Mouse (Mus musculus): ENCODE data around the gene Rpl23. TPM values are rescaled to one million over a fixed set of nuclear protein-coding genes. Genes with fewer than 3 reads are reported as not detected.

Gene Rpl23
- total RNA-seq, 2 experiments from 2014 or later = 324 to 331 TPM

- no peak for ATAC-seq (replicated peaks; ENCODE audit: low FRiP score, poor library complexity, severe bottlenecking)
Observed at GRCm38 (mm10) chr11:97775808-97776496, 6.3 kb downstream of the Rpl23 start, which contains the start of gene 1700001P01Rik. 1700001P01Rik (minus strand) TSS chr11:97775918.

- no peak for ATAC-seq (replicated peaks; ENCODE audit: low FRiP score, poor library complexity, severe bottlenecking)
Observed at GRCm38 (mm10) chr11:97775186-97775585, 7.1 kb downstream of the Rpl23 start.

GRCm38 (mm10) chr11:97771410-97771809 lies 10.8 kb downstream of the Rpl23 start:
- no peak for ATAC-seq (replicated peaks; ENCODE audit: low FRiP score, poor library complexity, severe bottlenecking)

- no peak for ATAC-seq (replicated peaks; ENCODE audit: low FRiP score, poor library complexity, severe bottlenecking)
Observed at GRCm38 (mm10) chr11:97769704-97770103, 12.5 kb downstream of the Rpl23 start.

GRCm38 (mm10) chr11:97766154-97766881 lies 15.9 kb downstream of the Rpl23 start, which contains the start of gene Cwc25:
Cwc25 (minus strand) TSS chr11:97766556.
- peak; percentile 99 for ATAC-seq (replicated peaks; ENCODE audit: low FRiP score, poor library complexity, severe bottlenecking)

- ATAC-seq (replicated peaks; ENCODE audit: low FRiP score, poor library complexity, severe bottlenecking) = no peak
Observed at GRCm38 (mm10) chr11:97761638-97762037, 20.6 kb downstream of the Rpl23 start.

- no peak for ATAC-seq (replicated peaks; ENCODE audit: low FRiP score, poor library complexity, severe bottlenecking)
Observed at GRCm38 (mm10) chr11:97758942-97759341, 23.3 kb downstream of the Rpl23 start.

GRCm38 (mm10) chr11:97758125-97758524 lies 24.1 kb downstream of the Rpl23 start:
- no peak for ATAC-seq (replicated peaks; ENCODE audit: low FRiP score, poor library complexity, severe bottlenecking)

- no peak for ATAC-seq (replicated peaks; ENCODE audit: low FRiP score, poor library complexity, severe bottlenecking)
Observed at GRCm38 (mm10) chr11:97753277-97753676, 29.0 kb downstream of the Rpl23 start.

- no peak for ATAC-seq (replicated peaks; ENCODE audit: low FRiP score, poor library complexity, severe bottlenecking)
Observed at GRCm38 (mm10) chr11:97748496-97748895, 33.7 kb downstream of the Rpl23 start.

GRCm38 (mm10) chr11:97747773-97748172 lies 34.5 kb downstream of the Rpl23 start:
- ATAC-seq (replicated peaks; ENCODE audit: low FRiP score, poor library complexity, severe bottlenecking) = no peak

GRCm38 (mm10) chr11:97745331-97745721 lies 36.9 kb downstream of the Rpl23 start:
- ATAC-seq (replicated peaks; ENCODE audit: low FRiP score, poor library complexity, severe bottlenecking) = no peak

GRCm38 (mm10) chr11:97744718-97745330 lies 37.4 kb downstream of the Rpl23 start:
- ATAC-seq (replicated peaks; ENCODE audit: low FRiP score, poor library complexity, severe bottlenecking) = peak; percentile 93

GRCm38 (mm10) chr11:97744063-97744717 lies 38.0 kb downstream of the Rpl23 start, which contains the start of gene Pip4k2b:
Pip4k2b (minus strand) TSS chr11:97744704.
- peak; percentile 48 for ATAC-seq (replicated peaks; ENCODE audit: low FRiP score, poor library complexity, severe bottlenecking)

GRCm38 (mm10) chr11:97743423-97743822 lies 38.8 kb downstream of the Rpl23 start:
- no peak for ATAC-seq (replicated peaks; ENCODE audit: low FRiP score, poor library complexity, severe bottlenecking)

- no peak for ATAC-seq (replicated peaks; ENCODE audit: low FRiP score, poor library complexity, severe bottlenecking)
Observed at GRCm38 (mm10) chr11:97742591-97742990, 39.6 kb downstream of the Rpl23 start.

- ATAC-seq (replicated peaks; ENCODE audit: low FRiP score, poor library complexity, severe bottlenecking) = no peak
Observed at GRCm38 (mm10) chr11:97742157-97742556, 40.1 kb downstream of the Rpl23 start.

- no peak for ATAC-seq (replicated peaks; ENCODE audit: low FRiP score, poor library complexity, severe bottlenecking)
Observed at GRCm38 (mm10) chr11:97740190-97740589, 42.0 kb downstream of the Rpl23 start.

GRCm38 (mm10) chr11:97739155-97739554 lies 43.1 kb downstream of the Rpl23 start:
- no peak for ATAC-seq (replicated peaks; ENCODE audit: low FRiP score, poor library complexity, severe bottlenecking)

GRCm38 (mm10) chr11:97738703-97739102 lies 43.5 kb downstream of the Rpl23 start:
- ATAC-seq (replicated peaks; ENCODE audit: low FRiP score, poor library complexity, severe bottlenecking) = no peak

Data from erythroid progenitor cell, adult 5-6 weeks (primary cell).